Mouse (Mus musculus): ENCODE measurements around the gene Dnajc9. TPM values are rescaled to one million over a fixed set of nuclear protein-coding genes. Genes with fewer than 3 reads are reported as not detected.

Dnajc9 gene
- polyA plus RNA-seq, 1 experiment from 2014 or later: 164 TPM

- no peaks in the 10 kb centered on the region for H3K9me3 ChIP-seq (ENCODE audit: control insufficient read depth, low read length)
- ATAC-seq (ENCODE audit: low FRiP score) (no peak), DNase-seq (ENCODE audit: low spot score) (peak; percentile 27)
- no peak overlapping the region for H3K27ac ChIP-seq (ENCODE audit: low read depth, low read length)
- H3K4me1 ChIP-seq (replicated peaks; ENCODE audit: control insufficient read depth, insufficient read depth, low read length): no peaks in the 10 kb centered on the region
- no peak overlapping the region for H3K4me3 ChIP-seq (ENCODE audit: low read depth, low read length)
- no peak overlapping the region for H3K9ac ChIP-seq (ENCODE audit: low read depth, low read length)
- WGBS: 87% methylated on average over 8 of the region's 8 CpGs
- H3K27me3 ChIP-seq (ENCODE audit: control insufficient read depth, insufficient read depth, low read length): no peaks in the 10 kb centered on the region
- H3K4me2 ChIP-seq (replicated peaks; ENCODE audit: low read depth, low read length): no peak overlapping the region
- H3K36me3 ChIP-seq (ENCODE audit: control insufficient read depth, insufficient read depth, low read length): no peaks in the 10 kb centered on the region
These were observed 48.6 kb downstream of the Dnajc9 start for GRCm38 (mm10) chr14:20340149-20340548.

DNA sequence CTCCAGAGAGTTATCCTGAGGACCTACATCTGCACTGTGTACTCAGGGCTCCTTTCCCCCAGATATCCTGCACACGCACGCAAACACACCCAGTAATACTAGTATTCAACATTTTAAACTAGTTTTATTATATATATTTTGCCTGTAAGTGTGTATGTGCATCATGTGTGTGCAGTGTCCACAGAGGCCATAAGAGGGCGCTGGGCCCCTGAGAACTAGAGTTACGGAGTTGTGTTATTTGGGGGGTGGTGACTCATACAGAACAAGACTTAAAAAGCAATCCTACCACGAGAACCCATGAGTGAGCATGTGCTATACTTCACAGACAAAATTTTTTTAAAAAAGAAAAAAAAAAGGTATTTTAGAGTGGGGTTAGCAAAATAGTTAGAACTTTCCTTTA is 49.3 kb downstream of the Dnajc9 start:
- Histone ChIP-seq H3K27me3 (ENCODE audit: control insufficient read depth, insufficient read depth, low read length) (no peaks in the 10 kb centered on the region), H3K36me3 (ENCODE audit: control insufficient read depth, insufficient read depth, low read length) (0 out of 2 replicates have a peak, but pooled peaks cover under 1% of the 10 kb centered on the region), H3K27ac (ENCODE audit: low read depth, low read length) (no peak overlapping the region)

More for the DNA sequence above, 49.3 kb downstream of the Dnajc9 start:
- DNase-seq (ENCODE audit: low spot score) (no peak), ATAC-seq (ENCODE audit: low FRiP score) (no peak)
- H3K4me3 ChIP-seq (ENCODE audit: low read depth, low read length): no peak overlapping the region
- H3K4me1 ChIP-seq (replicated peaks; ENCODE audit: control insufficient read depth, insufficient read depth, low read length): no peaks in the 10 kb centered on the region
- no peak overlapping the region for H3K9ac ChIP-seq (ENCODE audit: low read depth, low read length)
- no peak overlapping the region for H3K4me2 ChIP-seq (replicated peaks; ENCODE audit: low read depth, low read length)
- no peaks in the 10 kb centered on the region for H3K9me3 ChIP-seq (ENCODE audit: control insufficient read depth, low read length)
- 94% methylated on average over 5 of the region's 5 CpGs for WGBS

Other genes with a start within 250 kb of the Dnajc9 start
- 4.6 and 8.5 TPM in 2 replicates for gene Kcnk5, start 207.1 kb downstream of the Dnajc9 start, polyA plus RNA-seq (2014; fragmentation: Nextera tagmentation; extraction: Ambion mirVana)
- gene Kcnk16, start 119.7 kb downstream of the Dnajc9 start, polyA plus RNA-seq (2014; fragmentation: Nextera tagmentation; extraction: Ambion mirVana): 0.15 TPM in 1 of 2 replicates, not detected in the other
- 9.3 and 12.4 TPM in 2 replicates for gene Nudt13, start 94.2 kb downstream of the Dnajc9 start, polyA plus RNA-seq (2014; fragmentation: Nextera tagmentation; extraction: Ambion mirVana)
- 64.0 and 69.0 TPM in 2 replicates for gene Ecd, start 40.8 kb downstream of the Dnajc9 start, polyA plus RNA-seq (2014; fragmentation: Nextera tagmentation; extraction: Ambion mirVana)
- 56.5 and 61.9 TPM in 2 replicates for gene Fam149b, start 40.7 kb downstream of the Dnajc9 start, polyA plus RNA-seq (2014; fragmentation: Nextera tagmentation; extraction: Ambion mirVana)
- gene Mrps16, start 4.7 kb upstream of the Dnajc9 start, polyA plus RNA-seq (2014; fragmentation: Nextera tagmentation; extraction: Ambion mirVana): 71.2 and 74.7 TPM in 2 replicates
- gene Cfap70, start 63.3 kb upstream of the Dnajc9 start, polyA plus RNA-seq (2014; fragmentation: Nextera tagmentation; extraction: Ambion mirVana): 0.60 and 1.1 TPM in 2 replicates
- gene Anxa7, start 91.2 kb upstream of the Dnajc9 start, polyA plus RNA-seq (2014; fragmentation: Nextera tagmentation; extraction: Ambion mirVana): 15.0 and 16.8 TPM in 2 replicates
- 1.1 and 1.4 TPM in 2 replicates for gene Mss51, start 108.0 kb upstream of the Dnajc9 start, polyA plus RNA-seq (2014; fragmentation: Nextera tagmentation; extraction: Ambion mirVana)
- gene Ppp3cb, start 157.7 kb upstream of the Dnajc9 start, polyA plus RNA-seq (2014; fragmentation: Nextera tagmentation; extraction: Ambion mirVana): 67.0 and 67.2 TPM in 2 replicates